Mouse (Mus musculus) ES-E14 (cell line): ENCODE data around the gene Nodal. TPM values are rescaled to one million over a fixed set of nuclear protein-coding genes. Genes with fewer than 3 reads are reported as not detected.
A peak's percentile ranks its signal among the peaks of the same experiment; 100 is the strongest.

Experiments used
- DNase-seq: peaks from one replicate; pipeline ENCODE4 v3.0.0-alpha.2; 2013; ENCODE audit warnings: low read depth, low spot score
- H3K27ac ChIP-seq: 2 replicates; pipeline ENCODE4 v1.5.1; 2012; ENCODE audit warnings: low read depth, mild to moderate bottlenecking, low read length, moderate library complexity, mixed read lengths; ENCODE audit not compliant: poor library complexity, insufficient read depth, severe bottlenecking
- H3K36me3 ChIP-seq: 2 replicates; pipeline ENCODE4 v1.6.1; 2012; ENCODE audit warnings: mild to moderate bottlenecking, low read length, moderate library complexity, mixed read lengths; ENCODE audit not compliant: control insufficient read depth, poor library complexity, insufficient read depth, severe bottlenecking
- H3K4me1 ChIP-seq, 2 experiments: fragments of 150-350 bp in 1 of 2; sonication (generic) in 1 of 2; 2 replicates each; pipeline ENCODE4 v1.6.1; 2012; ENCODE audit warnings: low read length in 2 of 2, mild to moderate bottlenecking in 1 of 2, mixed read lengths in 1 of 2; ENCODE audit not compliant: control insufficient read depth in 2 of 2, insufficient read depth in 2 of 2, poor library complexity in 1 of 2
- H3K4me3 ChIP-seq, 2 experiments: fragments of 150-350 bp in 1 of 2; sonication (generic) in 1 of 2; 2 replicates each; pipeline ENCODE4 v1.5.1; 2012; ENCODE audit warnings: low read length in 2 of 2, low read depth in 1 of 2, mild to moderate bottlenecking in 1 of 2, mixed read lengths in 1 of 2; ENCODE audit not compliant: insufficient read depth in 1 of 2, poor library complexity in 1 of 2, severe bottlenecking in 1 of 2
- H3K9ac ChIP-seq: 2 replicates; pipeline ENCODE4 v1.6.1; 2012; ENCODE audit warnings: low read depth, mild to moderate bottlenecking, low read length, mixed read lengths; ENCODE audit not compliant: poor library complexity, insufficient read depth, severe bottlenecking
- H3K9me3 ChIP-seq: fragments of 150-350 bp; sonication (generic); 2 replicates; pipeline ENCODE4 v1.6.1; 2012; ENCODE audit warnings: low read depth, mild to moderate bottlenecking, low read length; ENCODE audit not compliant: control insufficient read depth, insufficient read depth
- CHD2 ChIP-seq: IDR thresholded peaks from 2 replicates; pipeline ENCODE4 v1.6.1; 2014; ENCODE audit warnings: mild to moderate bottlenecking, low read depth, low read length, inconsistent platforms
- HCFC1 ChIP-seq: IDR thresholded peaks from 2 replicates; pipeline ENCODE4 v1.6.1; 2012; ENCODE audit warnings: low read length, inconsistent platforms, borderline replicate concordance; ENCODE audit not compliant: insufficient read depth
- MAFK ChIP-seq: IDR thresholded peaks from 2 replicates; pipeline ENCODE4 v1.6.1; 2014; ENCODE audit warnings: mild to moderate bottlenecking, low read depth, low read length, inconsistent platforms; ENCODE audit not compliant: insufficient read depth
- ZC3H11A ChIP-seq: IDR thresholded peaks from 2 replicates; pipeline ENCODE4 v1.6.1; 2012; ENCODE audit warnings: low read depth, mild to moderate bottlenecking, inconsistent platforms, low read length, borderline replicate concordance
- ZNF384 ChIP-seq: IDR thresholded peaks from 2 replicates; pipeline ENCODE4 v1.6.1; 2012; ENCODE audit warnings: low read depth, low read length, inconsistent platforms
- in situ Hi-C, 2 experiments: fragments of 600-800 bp; cut with MboI; formaldehyde crosslinking; loops; one replicate each; pipeline ENCODE4 v1.15.1; 2025; ENCODE audit warnings: low sequenced_read_pairs in 2 of 2, inconsistent platforms in 1 of 2; ENCODE audit not compliant: unreplicated experiment in 2 of 2
- total RNA-seq: library from RNA; depleted of rRNA; stranded (reverse); fragments of 300-350 nt; gene quantifications from 2 replicates; pipeline ENCODE4 v1.2.3, GENCODE M21; 2012; rRNA removed

Nodal gene
- total RNA-seq, result 164 and 277 TPM in 2 replicates

DNA sequence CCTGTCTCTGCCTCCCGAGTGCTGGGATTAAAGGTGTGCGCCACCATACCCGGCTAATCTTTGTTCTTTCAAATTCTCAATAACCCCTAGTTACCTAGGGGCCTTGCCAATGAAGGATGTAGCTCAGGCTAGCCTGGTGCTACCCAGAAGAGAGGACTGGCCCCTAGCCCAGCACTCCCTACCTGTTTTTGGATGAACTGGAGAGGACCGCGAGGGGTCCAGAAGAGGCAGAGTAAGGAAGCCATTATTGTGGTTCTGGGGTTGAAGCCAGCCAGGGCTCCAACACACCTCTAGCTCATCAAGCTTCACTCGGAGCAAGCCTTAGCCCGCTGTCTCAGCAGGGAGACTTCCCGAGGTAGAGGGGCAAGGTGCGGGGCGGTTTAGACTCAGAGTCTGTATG is at the start of gene Nodal:
Gene Nodal, plus strand, starts transcription at position 301 of the 400 bp plus-strand sequence.
- in situ Hi-C loops, result no loop called here
- peak within 1 kb of the TSS; percentile 88 for H3K9ac ChIP-seq
- H3K4me3 ChIP-seq, result peak within 1 kb of the TSS; percentile 92 to 93
- DNase-seq, result no peak
- H3K36me3 ChIP-seq, result peaks cover 16% of the 10 kb centered on the region; the same call in 1 of the 2 replicates
- no peaks in the 10 kb centered on the region for H3K9me3 ChIP-seq
- TF ChIP-seq CHD2 (no peak), HCFC1 (no peak), ZC3H11A (no peak), MAFK (no peak), ZNF384 (no peak)
- peaks cover 4 to 15% of the 10 kb centered on the region in 2 experiments for H3K4me1 ChIP-seq
- H3K27ac ChIP-seq, result peak within 1 kb of the TSS; percentile 100

DNA sequence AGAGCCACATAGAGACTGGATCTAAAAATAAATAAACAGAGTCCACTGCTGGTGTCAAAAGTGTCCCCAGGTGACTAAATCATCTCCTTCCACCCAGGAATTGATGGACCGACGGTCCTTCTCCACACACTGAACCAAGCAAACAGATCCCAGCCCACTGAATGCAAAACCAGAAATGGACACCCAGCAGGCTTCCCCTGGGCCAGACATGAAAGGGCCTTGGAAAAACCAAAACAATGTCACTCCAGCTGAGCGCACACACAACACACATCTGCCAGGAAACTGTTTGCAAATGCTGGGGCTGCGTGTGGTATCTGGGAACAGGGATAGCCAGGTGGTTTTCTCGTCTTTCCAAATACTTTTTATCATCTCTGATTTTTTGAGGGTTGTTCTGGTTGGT is 48.0 kb upstream of the Nodal start:
- in situ Hi-C loops, result no loop called here
- H3K9me3 ChIP-seq, result no peaks in the 10 kb centered on the region
- peaks cover 5 to 48% of the 10 kb centered on the region in 2 experiments for H3K4me1 ChIP-seq
- no peak for DNase-seq
- H3K36me3 ChIP-seq, result peaks cover 25% of the 10 kb centered on the region
- H3K4me3 ChIP-seq, result no peak overlapping the region
- no peak overlapping the region for H3K27ac ChIP-seq
- TF ChIP-seq MAFK (no peak), CHD2 (no peak), ZNF384 (no peak), ZC3H11A (no peak), HCFC1 (no peak)
- no peak overlapping the region for H3K9ac ChIP-seq

DNA sequence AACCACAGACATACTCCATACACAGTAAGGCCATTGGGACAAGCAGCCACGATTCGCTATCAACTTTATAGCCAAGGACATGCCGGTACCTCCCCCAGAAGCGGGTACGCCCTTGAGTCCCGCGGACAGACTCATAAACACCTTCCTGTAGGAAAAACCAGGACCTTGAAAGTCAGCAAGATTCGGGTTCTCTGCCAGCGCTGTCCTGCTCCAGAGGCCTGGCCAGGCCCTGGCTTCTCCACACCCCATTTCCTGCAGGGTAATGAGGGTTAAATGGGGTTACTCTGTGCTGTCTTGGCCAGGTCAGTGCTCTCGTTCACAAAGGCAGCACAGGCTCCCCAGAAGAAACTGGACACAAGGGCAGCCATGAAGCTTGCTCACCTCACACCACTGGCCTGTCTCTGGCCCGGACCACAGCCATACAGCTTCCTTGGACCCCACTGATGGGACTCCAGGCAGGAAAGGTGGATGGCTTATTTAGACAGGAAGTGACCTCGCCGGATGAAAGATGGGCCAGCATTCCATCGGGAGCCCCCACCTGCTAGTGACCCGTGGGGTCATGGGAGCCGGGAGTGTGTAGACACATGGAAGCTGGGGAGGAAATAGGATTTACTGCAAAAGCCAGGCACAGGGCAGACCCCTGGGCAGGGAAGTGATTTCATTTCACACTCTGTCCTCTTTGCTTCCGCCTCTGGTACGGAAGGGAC is 47.3 kb upstream of the Nodal start:
- no peak for DNase-seq
- Histone ChIP-seq H3K4me3 (no peak overlapping the region), H3K4me1 (peaks cover 10 to 52% of the 10 kb centered on the region in 2 experiments), H3K27ac (no peak overlapping the region), H3K9ac (no peak overlapping the region), H3K36me3 (peaks cover 25% of the 10 kb centered on the region), H3K9me3 (no peaks in the 10 kb centered on the region)
- TF ChIP-seq HCFC1, result no peak
- TF ChIP-seq MAFK, result no peak
- TF ChIP-seq CHD2, result no peak
- no peak for TF ChIP-seq ZNF384
- no peak for TF ChIP-seq ZC3H11A
- in situ Hi-C loops, result no loop called here

DNA sequence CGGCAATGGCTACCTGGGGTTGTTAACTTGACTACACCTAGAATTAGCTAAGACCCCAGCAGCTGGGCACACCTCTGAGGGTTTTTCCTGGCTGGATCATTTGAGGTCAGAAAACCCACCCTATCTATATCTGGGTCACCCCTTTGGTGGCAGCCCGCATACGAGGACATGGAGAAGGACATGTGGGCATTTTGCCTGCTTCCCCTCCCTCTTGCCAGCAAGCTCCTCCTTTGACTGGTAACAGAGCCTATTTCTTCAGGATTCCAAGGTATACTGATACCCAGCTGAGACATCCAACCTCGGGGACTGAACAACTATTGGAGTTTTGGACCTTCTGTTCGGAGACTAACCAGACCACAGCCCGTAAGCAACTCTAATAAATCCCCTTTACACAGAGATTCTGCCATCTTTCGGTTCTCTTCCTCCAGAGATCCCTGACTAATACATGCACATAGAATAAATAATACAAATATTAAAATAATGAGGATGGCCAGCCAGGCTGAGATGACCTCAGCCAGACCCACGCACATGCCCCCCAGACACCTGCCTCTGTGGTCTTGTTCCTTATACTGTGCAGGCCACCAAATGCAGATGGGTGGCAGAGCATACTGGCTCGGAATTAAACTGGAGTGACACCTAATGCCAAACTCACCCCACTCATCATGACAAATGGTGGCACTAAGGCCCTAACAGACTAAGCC is 45.7 kb upstream of the Nodal start:
- H3K36me3 ChIP-seq, result peaks cover 25% of the 10 kb centered on the region
- DNase-seq, result no peak
- H3K9ac ChIP-seq, result no peak overlapping the region
- no peak for TF ChIP-seq HCFC1
- no peak for TF ChIP-seq ZC3H11A
- TF ChIP-seq MAFK, result no peak
- TF ChIP-seq ZNF384, result no peak
- TF ChIP-seq CHD2, result no peak
- no peak overlapping the region for H3K27ac ChIP-seq
- no peaks in the 10 kb centered on the region for H3K9me3 ChIP-seq
- H3K4me1 ChIP-seq, result peaks cover 15 to 48% of the 10 kb centered on the region in 2 experiments; a peak in 3 of 4 replicates
- in situ Hi-C loops, result no loop called here
- H3K4me3 ChIP-seq, result no peak overlapping the region
